Mouse (Mus musculus) erythroid progenitor cell, adult 5-6 weeks (primary cell): ENCODE measurements around the gene Nrip3. TPM values are rescaled to one million over a fixed set of nuclear protein-coding genes. Genes with fewer than 3 reads are reported as not detected.
A peak's percentile ranks its signal among the peaks of the same experiment; 100 is the strongest.

Experiments used
- ATAC-seq: replicated peaks from 2 replicates; pipeline ENCODE4 v1.8.0; 2016; ENCODE audit warnings: moderate number of reproducible peaks, mild to moderate bottlenecking, moderate TSS enrichment, inconsistent platforms; ENCODE audit not compliant: poor library complexity, low FRiP score, severe bottlenecking
- total RNA-seq, 2 experiments: library from RNA; stranded (forward) in 1 of 2; stranded (reverse) in 1 of 2; fragments of 150-400 nt in 1 of 2; fragments of 186-747, 209-891 nt in 1 of 2; gene quantifications; 2 replicates each; pipeline versions ENCODE4 v1.2.3 to v1.2.4; 2015 to 2017; ENCODE audit warnings: low replicate concordance in 2 of 2

The Nrip3 gene
- total RNA-seq, 2 experiments from 2014 or later: 18.9 to 38.0 TPM

GRCm38 (mm10) chr7:109772251-109772650 is 9.6 kb downstream of the Nrip3 start:
- ATAC-seq: no peak

- 0 out of 2 replicates have a peak, but pooled peaks have one; percentile 26 for ATAC-seq
These were observed 13.0 kb downstream of the Nrip3 start for GRCm38 (mm10) chr7:109768699-109769383.

- peak; percentile 95 for ATAC-seq
These were observed 14.1 kb downstream of the Nrip3 start for GRCm38 (mm10) chr7:109767575-109768350.

- no peak for ATAC-seq
These were observed 17.8 kb downstream of the Nrip3 start for GRCm38 (mm10) chr7:109764009-109764408.

GRCm38 (mm10) chr7:109756291-109756690 is 25.5 kb downstream of the Nrip3 start:
- ATAC-seq: no peak

- ATAC-seq: no peak
These were observed 27.8 kb downstream of the Nrip3 start for GRCm38 (mm10) chr7:109754034-109754433.

- peak; percentile 87 for ATAC-seq
These were observed 29.6 kb downstream of the Nrip3 start, which contains the start of gene Tmem9b for GRCm38 (mm10) chr7:109752008-109752925. Gene Tmem9b (minus strand): TSS chr7:109752875.

GRCm38 (mm10) chr7:109751427-109752007 is 30.3 kb downstream of the Nrip3 start:
- ATAC-seq: peak; percentile 55

GRCm38 (mm10) chr7:109747747-109748146 is 34.1 kb downstream of the Nrip3 start:
- ATAC-seq: no peak

- ATAC-seq: no peak
These were observed 40.1 kb downstream of the Nrip3 start for GRCm38 (mm10) chr7:109741703-109742102.

- no peak for ATAC-seq
These were observed 40.8 kb downstream of the Nrip3 start for GRCm38 (mm10) chr7:109741060-109741459.

GRCm38 (mm10) chr7:109739822-109740370 is 41.9 kb downstream of the Nrip3 start:
- ATAC-seq: no peak

- ATAC-seq: no peak
These were observed 47.0 kb downstream of the Nrip3 start for GRCm38 (mm10) chr7:109734806-109735205.

- no peak for ATAC-seq
These were observed 50.2 kb downstream of the Nrip3 start, which contains the start of gene Ascl3 for GRCm38 (mm10) chr7:109731626-109732025. Gene Ascl3 (minus strand): TSS chr7:109731726.

GRCm38 (mm10) chr7:109723697-109724096 is 58.1 kb downstream of the Nrip3 start, which contains the start of gene BC051019:
Gene BC051019 (minus strand): TSS chr7:109723850.
- no peak for ATAC-seq

- ATAC-seq: no peak
These were observed 58.7 kb downstream of the Nrip3 start for GRCm38 (mm10) chr7:109723114-109723513.

- ATAC-seq: no peak
These were observed 59.2 kb downstream of the Nrip3 start for GRCm38 (mm10) chr7:109722618-109723017.

GRCm38 (mm10) chr7:109719286-109719685 is 62.5 kb downstream of the Nrip3 start:
- no peak for ATAC-seq

GRCm38 (mm10) chr7:109713434-109713982 is 68.3 kb downstream of the Nrip3 start:
- ATAC-seq: no peak
